Mouse (Mus musculus) lung, embryonic 14.5 days (tissue): ENCODE measurements around the gene Ehd1. TPM values are rescaled to one million over a fixed set of nuclear protein-coding genes. Genes with fewer than 3 reads are reported as not detected.

Source experiments
- ATAC-seq: fragments of 200-750 bp; cut with Nextera tagmentation; 2 replicates; pipeline ENCODE4 v1.8.0; 2017; ENCODE audit warnings: mild to moderate bottlenecking, moderate TSS enrichment, moderate library complexity; ENCODE audit not compliant: insufficient read depth
- DNase-seq: peaks from one replicate; pipeline ENCODE4 v3.0.0-alpha.2; 2015
- H3K27ac ChIP-seq: fragments of 300-500 bp; sonication (generic); 2 replicates; pipeline ENCODE4 v1.5.1; 2014; ENCODE audit warnings: low read depth, mild to moderate bottlenecking, moderate library complexity
- H3K27me3 ChIP-seq: fragments of 300-500 bp; sonication (generic); 2 replicates; pipeline ENCODE4 v1.6.1; 2014; ENCODE audit warnings: low read length, control low read depth; ENCODE audit not compliant: insufficient read depth
- H3K36me3 ChIP-seq: fragments of 300-500 bp; sonication (generic); 2 replicates; pipeline ENCODE4 v1.6.1; 2014; ENCODE audit warnings: control low read depth; ENCODE audit not compliant: insufficient read depth
- H3K4me1 ChIP-seq: fragments of 300-500 bp; sonication (generic); 2 replicates; pipeline ENCODE4 v1.6.1; 2014; ENCODE audit warnings: antibody characterized with exemption, control low read depth; ENCODE audit not compliant: insufficient read depth
- H3K4me2 ChIP-seq: fragments of 300-500 bp; sonication (generic); 2 replicates; pipeline ENCODE4 v1.6.1; 2014; ENCODE audit warnings: mild to moderate bottlenecking
- H3K4me3 ChIP-seq: fragments of 300-500 bp; sonication (generic); 2 replicates; pipeline ENCODE4 v1.5.1; 2014; ENCODE audit warnings: low read depth, low read length
- H3K9ac ChIP-seq: fragments of 300-500 bp; sonication (generic); 2 replicates; pipeline ENCODE4 v1.6.1; 2014
- H3K9me3 ChIP-seq: fragments of 300-500 bp; sonication (generic); 2 replicates; pipeline ENCODE4 v1.6.1; 2016; ENCODE audit warnings: low read depth, low read length, control low read depth
- CTCF ChIP-seq: IDR thresholded peaks from 2 replicates; pipeline ENCODE4 v1.5.1; 2016; ENCODE audit warnings: antibody characterized with exemption, low read depth
- WGBS: fragments of 180-500 bp; shearing (Covaris S2); extraction: QIAGEN DNeasy Blood & Tissue Kit; methylation state at CpG from one replicate; pipeline ENCODE4 v1.1.7; 2014; 5-methylcytosine and 5-hydroxymethylcytosine counted together
- polyA plus RNA-seq: library from polyadenylated mRNA; unstranded; fragments of >200 nt; fragmentation: Nextera tagmentation; extraction: Ambion mirVana; gene quantifications from 2 replicates; pipeline ENCODE4 v1.2.1, GENCODE M21; 2014

The Ehd1 gene
- polyA plus RNA-seq, 1 experiment from 2014 or later, result 50.3 TPM

GRCm38 (mm10) chr19:6279481-6280144 lies 3.1 kb downstream of the Ehd1 start:
- Histone ChIP-seq H3K36me3 (peaks cover 47% of the 10 kb centered on the region), H3K9me3 (no peaks in the 10 kb centered on the region), H3K9ac (0 out of 2 replicates have a peak overlapping the region, but pooled peaks have one; percentile 81), H3K4me1 (peaks cover 11% of the 10 kb centered on the region; the same call in 1 of the 2 replicates), H3K27ac (peak overlapping the region; percentile 38; the same call in 1 of the 2 replicates), H3K4me2 (peak overlapping the region; percentile 97), H3K27me3 (no peaks in the 10 kb centered on the region), H3K4me3 (peak overlapping the region; percentile 81; the same call in 1 of the 2 replicates)
- TF ChIP-seq CTCF, result no peak
- WGBS, result 87% methylated on average over 6 of the region's 6 CpGs
- DNase-seq (no peak), ATAC-seq (no peak)

- no peaks in the 10 kb centered on the region for H3K27me3 ChIP-seq
- DNase-seq, result no peak
- TF ChIP-seq CTCF, result no peak
- no peak for ATAC-seq
- H3K9me3 ChIP-seq, result no peaks in the 10 kb centered on the region
- WGBS, result 85% methylated on average over 7 of the region's 7 CpGs
- no peak overlapping the region for H3K27ac ChIP-seq
- no peak overlapping the region for H3K4me2 ChIP-seq
- H3K4me3 ChIP-seq, result no peak overlapping the region
- no peak overlapping the region for H3K9ac ChIP-seq
- H3K36me3 ChIP-seq, result peaks cover 57% of the 10 kb centered on the region
- peaks cover 14% of the 10 kb centered on the region; the same call in 1 of the 2 replicates for H3K4me1 ChIP-seq
Observed at GRCm38 (mm10) chr19:6280554-6280953, 4.0 kb downstream of the Ehd1 start.

DNA sequence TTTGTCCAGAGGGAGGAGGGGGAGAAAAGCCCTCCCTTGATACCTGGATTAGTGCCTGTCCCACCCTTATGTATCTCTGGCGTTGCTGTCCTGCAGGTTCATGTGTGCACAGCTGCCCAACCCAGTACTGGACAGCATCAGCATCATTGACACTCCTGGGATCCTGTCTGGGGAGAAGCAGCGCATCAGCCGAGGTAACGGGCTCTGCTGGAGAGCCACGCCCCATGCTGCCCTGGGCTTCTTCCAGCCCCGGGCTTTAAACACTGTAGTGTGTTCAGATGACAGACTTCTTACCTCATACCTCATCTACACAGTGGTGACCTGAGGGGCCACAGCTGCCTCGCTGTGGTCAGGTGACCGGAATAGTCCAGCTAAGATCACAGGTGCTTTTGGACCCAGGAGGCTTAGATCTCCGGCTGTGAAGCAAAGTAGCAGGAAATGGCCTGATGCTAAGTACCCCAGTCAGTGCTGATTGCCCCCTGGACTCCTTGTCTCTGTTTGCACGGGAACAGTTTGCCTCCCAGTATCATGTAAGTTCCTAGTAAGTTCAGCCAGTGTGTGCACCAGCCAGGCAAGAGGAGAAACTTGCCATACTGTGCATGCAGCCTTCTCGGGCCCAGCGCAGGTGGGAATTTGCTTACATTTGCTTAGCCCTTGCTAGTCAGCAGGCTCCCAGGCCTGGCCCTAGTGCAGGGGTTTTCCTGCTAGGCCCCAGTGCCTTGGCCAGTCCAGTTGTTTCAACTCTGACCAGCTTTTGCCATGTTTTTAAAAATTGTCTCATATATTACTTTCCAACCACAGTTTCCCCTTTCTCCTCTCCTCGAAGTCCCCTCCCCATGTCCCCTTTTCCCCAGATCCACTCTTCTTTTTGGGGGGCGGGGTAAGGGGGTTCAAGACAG lies 4.8 kb downstream of the Ehd1 start:
- ATAC-seq (no peak), DNase-seq (no peak)
- 77% methylated on average over 14 of the region's 14 CpGs for WGBS
- no peak overlapping the region for H3K9ac ChIP-seq
- no peak for TF ChIP-seq CTCF
- H3K4me3 ChIP-seq, result no peak overlapping the region
- no peaks in the 10 kb centered on the region for H3K27me3 ChIP-seq
- H3K4me1 ChIP-seq, result peaks cover 12% of the 10 kb centered on the region; the same call in 1 of the 2 replicates
- H3K36me3 ChIP-seq, result peaks cover 65% of the 10 kb centered on the region
- H3K4me2 ChIP-seq, result no peak overlapping the region
- no peaks in the 10 kb centered on the region for H3K9me3 ChIP-seq
- no peak overlapping the region for H3K27ac ChIP-seq

- 78% methylated on average over 5 of the region's 5 CpGs for WGBS
- no peaks in the 10 kb centered on the region for H3K9me3 ChIP-seq
- H3K4me2 ChIP-seq, result no peak overlapping the region
- H3K36me3 ChIP-seq, result peaks cover 77% of the 10 kb centered on the region
- H3K4me1 ChIP-seq, result peaks cover 12% of the 10 kb centered on the region; the same call in 1 of the 2 replicates
- no peak overlapping the region for H3K27ac ChIP-seq
- no peak overlapping the region for H3K4me3 ChIP-seq
- no peak overlapping the region for H3K9ac ChIP-seq
- no peak for TF ChIP-seq CTCF
- H3K27me3 ChIP-seq, result no peaks in the 10 kb centered on the region
- no peak for ATAC-seq
- no peak for DNase-seq
Observed at GRCm38 (mm10) chr19:6283001-6283400, 6.5 kb downstream of the Ehd1 start.

- Histone ChIP-seq H3K9ac (no peak overlapping the region), H3K4me2 (no peak overlapping the region), H3K27ac (peak overlapping the region; percentile 58; the same call in 1 of the 2 replicates), H3K4me3 (no peak overlapping the region), H3K27me3 (no peaks in the 10 kb centered on the region), H3K36me3 (peaks cover 83% of the 10 kb centered on the region), H3K4me1 (peaks cover 4% of the 10 kb centered on the region; the same call in 1 of the 2 replicates), H3K9me3 (no peaks in the 10 kb centered on the region)
- DNase-seq, result no peak
- TF ChIP-seq CTCF, result no peak
- 67% methylated on average over 12 of the region's 12 CpGs for WGBS
- no peak for ATAC-seq
Observed at GRCm38 (mm10) chr19:6284502-6284901, 8.0 kb downstream of the Ehd1 start.

GRCm38 (mm10) chr19:6285226-6285625 lies 8.7 kb downstream of the Ehd1 start:
- H3K4me2 ChIP-seq, result 0 out of 2 replicates have a peak overlapping the region, but pooled peaks have one; percentile 7
- H3K27ac ChIP-seq, result no peak overlapping the region
- TF ChIP-seq CTCF, result no peak
- no peak overlapping the region for H3K9ac ChIP-seq
- no peaks in the 10 kb centered on the region for H3K27me3 ChIP-seq
- ATAC-seq (no peak), DNase-seq (no peak)
- no peaks in the 10 kb centered on the region for H3K9me3 ChIP-seq
- H3K4me3 ChIP-seq, result no peak overlapping the region
- H3K4me1 ChIP-seq, result peaks cover 4% of the 10 kb centered on the region; the same call in 1 of the 2 replicates
- H3K36me3 ChIP-seq, result peaks cover 80% of the 10 kb centered on the region
- 57% methylated on average over 8 of the region's 8 CpGs for WGBS
